Mouse (Mus musculus) heart, embryonic 16.5 days (tissue): ENCODE data around the gene S1pr5. TPM values are rescaled to one million over a fixed set of nuclear protein-coding genes. Genes with fewer than 3 reads are reported as not detected.

Experiments
- ATAC-seq: fragments of 200-750 bp; cut with Nextera tagmentation; replicated peaks from 2 replicates; pipeline ENCODE4 v1.8.0; 2017; ENCODE audit warnings: moderate number of reproducible peaks; ENCODE audit not compliant: insufficient read depth, low FRiP score; ENCODE audit errors: extremely low read depth
- H3K27ac ChIP-seq: fragments of 300-500 bp; sonication (generic); 2 replicates; pipeline ENCODE4 v1.5.1; 2014; ENCODE audit warnings: mild to moderate bottlenecking, low read length, control low read depth, moderate library complexity
- H3K27me3 ChIP-seq: fragments of 300-500 bp; sonication (generic); 2 replicates; pipeline ENCODE4 v1.6.1; 2014; ENCODE audit warnings: low read length, mixed read lengths; ENCODE audit not compliant: control insufficient read depth, insufficient read depth
- H3K36me3 ChIP-seq: fragments of 300-500 bp; sonication (generic); 2 replicates; pipeline ENCODE4 v1.6.1; 2014; ENCODE audit not compliant: control insufficient read depth, insufficient read depth
- H3K4me1 ChIP-seq: fragments of 300-500 bp; sonication (generic); 2 replicates; pipeline ENCODE4 v1.6.1; 2014; ENCODE audit warnings: low read length, mixed read lengths; ENCODE audit not compliant: control insufficient read depth, insufficient read depth
- H3K4me2 ChIP-seq: fragments of 300-500 bp; sonication (generic); 2 replicates; pipeline ENCODE4 v1.6.1; 2014; ENCODE audit warnings: low read depth, mild to moderate bottlenecking, control low read depth, low read length
- H3K4me3 ChIP-seq: fragments of 300-500 bp; sonication (generic); 2 replicates; pipeline ENCODE4 v1.5.1; 2014; ENCODE audit warnings: mild to moderate bottlenecking, control low read depth, low read length
- H3K9ac ChIP-seq: fragments of 300-500 bp; sonication (generic); 2 replicates; pipeline ENCODE4 v1.6.1; 2014; ENCODE audit warnings: low read length, control low read depth
- H3K9me3 ChIP-seq: fragments of 300-500 bp; sonication (generic); replicated peaks from 2 replicates; pipeline ENCODE4 v1.6.1; 2016; ENCODE audit warnings: low read length; ENCODE audit not compliant: control insufficient read depth
- WGBS: fragments of 180-500 bp; shearing (Covaris S2); extraction: QIAGEN DNeasy Blood & Tissue Kit; methylation state at CpG from one replicate; pipeline ENCODE4 v1.1.7; 2014; 5-methylcytosine and 5-hydroxymethylcytosine counted together
- polyA plus RNA-seq: library from polyadenylated mRNA; unstranded; fragments of >200 nt; fragmentation: Nextera tagmentation; extraction: Ambion mirVana; gene quantifications from 2 replicates; pipeline ENCODE4 v1.2.1, GENCODE M21; 2015

S1pr5 gene
- polyA plus RNA-seq, 1 experiment from 2014 or later = 0.16 TPM

- WGBS = 33% methylated on average over 3 of the region's 3 CpGs
- Histone ChIP-seq H3K9me3 (no peaks in the 10 kb centered on the region), H3K36me3 (peaks cover 22% of the 10 kb centered on the region), H3K9ac (peak overlapping the region; percentile 87), H3K4me2 (peak overlapping the region; percentile 80), H3K4me3 (peak overlapping the region; percentile 87), H3K27ac (no peak overlapping the region), H3K4me1 (peaks cover 29% of the 10 kb centered on the region), H3K27me3 (no peaks in the 10 kb centered on the region)
- no peak for ATAC-seq
Observed at GRCm38 (mm10) chr9:21286753-21287152, 38.5 kb upstream of the S1pr5 start.

- no peaks in the 10 kb centered on the region for H3K27me3 ChIP-seq
- no peak overlapping the region for H3K9ac ChIP-seq
- 82% methylated on average over 3 of the region's 3 CpGs for WGBS
- H3K4me1 ChIP-seq = peaks cover 17% of the 10 kb centered on the region
- H3K9me3 ChIP-seq = no peaks in the 10 kb centered on the region
- no peak overlapping the region for H3K4me3 ChIP-seq
- no peak for ATAC-seq
- peaks cover 44% of the 10 kb centered on the region for H3K36me3 ChIP-seq
- H3K27ac ChIP-seq = no peak overlapping the region
- no peak overlapping the region for H3K4me2 ChIP-seq
Observed at GRCm38 (mm10) chr9:21283994-21284393, 35.8 kb upstream of the S1pr5 start.

- ATAC-seq = no peak
- Histone ChIP-seq H3K4me3 (no peak overlapping the region), H3K4me2 (no peak overlapping the region), H3K9me3 (no peaks in the 10 kb centered on the region), H3K27ac (no peak overlapping the region), H3K9ac (no peak overlapping the region), H3K36me3 (peaks cover 44% of the 10 kb centered on the region), H3K27me3 (no peaks in the 10 kb centered on the region), H3K4me1 (peaks cover 13% of the 10 kb centered on the region)
- 92% methylated on average over 5 of the region's 5 CpGs for WGBS
Observed at GRCm38 (mm10) chr9:21283591-21283990, 35.3 kb upstream of the S1pr5 start.

GRCm38 (mm10) chr9:21277776-21278175 is 29.5 kb upstream of the S1pr5 start:
- H3K4me2 ChIP-seq = no peak overlapping the region
- H3K27ac ChIP-seq = no peak overlapping the region
- no peaks in the 10 kb centered on the region for H3K27me3 ChIP-seq
- no peak overlapping the region for H3K4me3 ChIP-seq
- WGBS = 87% methylated on average over 5 of the region's 5 CpGs
- no peak for ATAC-seq
- peaks cover 12% of the 10 kb centered on the region for H3K4me1 ChIP-seq
- no peaks in the 10 kb centered on the region for H3K9me3 ChIP-seq
- peaks cover 73% of the 10 kb centered on the region for H3K36me3 ChIP-seq
- H3K9ac ChIP-seq = no peak overlapping the region

- 89% methylated on average over 8 of the region's 8 CpGs for WGBS
- no peaks in the 10 kb centered on the region for H3K27me3 ChIP-seq
- no peak for ATAC-seq
Observed at GRCm38 (mm10) chr9:21276307-21276706, 28.1 kb upstream of the S1pr5 start.

GRCm38 (mm10) chr9:21275727-21276126 is 27.5 kb upstream of the S1pr5 start:
- no peak overlapping the region for H3K9ac ChIP-seq
- H3K27me3 ChIP-seq = no peaks in the 10 kb centered on the region
- H3K27ac ChIP-seq = no peak overlapping the region
- 83% methylated on average over 12 of the region's 12 CpGs for WGBS
- H3K4me2 ChIP-seq = no peak overlapping the region
- H3K4me3 ChIP-seq = no peak overlapping the region
- ATAC-seq = no peak
- H3K9me3 ChIP-seq = no peaks in the 10 kb centered on the region
- H3K4me1 ChIP-seq = peaks cover 12% of the 10 kb centered on the region
- H3K36me3 ChIP-seq = peaks cover 77% of the 10 kb centered on the region

More at GRCm38 (mm10) chr9:21276307-21276706, 28.1 kb upstream of the S1pr5 start:
- Histone ChIP-seq H3K36me3 (peaks cover 77% of the 10 kb centered on the region), H3K4me3 (no peak overlapping the region), H3K27ac (no peak overlapping the region), H3K4me2 (no peak overlapping the region), H3K4me1 (peaks cover 12% of the 10 kb centered on the region), H3K9ac (no peak overlapping the region), H3K9me3 (no peaks in the 10 kb centered on the region)

- Histone ChIP-seq H3K9me3 (no peaks in the 10 kb centered on the region), H3K27me3 (no peaks in the 10 kb centered on the region), H3K27ac (no peak overlapping the region), H3K4me2 (no peak overlapping the region), H3K4me1 (peaks cover 12% of the 10 kb centered on the region), H3K9ac (no peak overlapping the region), H3K36me3 (peaks cover 77% of the 10 kb centered on the region), H3K4me3 (no peak overlapping the region)
- no peak for ATAC-seq
- 76% methylated on average over 7 of the region's 7 CpGs for WGBS
Observed at GRCm38 (mm10) chr9:21275013-21275710, 26.9 kb upstream of the S1pr5 start.

GRCm38 (mm10) chr9:21274336-21274735 is 26.1 kb upstream of the S1pr5 start:
- H3K4me1 ChIP-seq = peaks cover 12% of the 10 kb centered on the region
- H3K9ac ChIP-seq = no peak overlapping the region
- H3K27ac ChIP-seq = 0 out of 2 replicates have a peak overlapping the region, but pooled peaks have one; percentile 29
- H3K9me3 ChIP-seq = no peaks in the 10 kb centered on the region
- no peak overlapping the region for H3K4me2 ChIP-seq
- H3K27me3 ChIP-seq = no peaks in the 10 kb centered on the region
- H3K4me3 ChIP-seq = no peak overlapping the region
- 36% methylated on average over 3 of the region's 3 CpGs for WGBS
- 0 out of 2 replicates have a peak, but pooled peaks have one; percentile 17 for ATAC-seq
- H3K36me3 ChIP-seq = peaks cover 76% of the 10 kb centered on the region

GRCm38 (mm10) chr9:21273520-21274228 is 25.4 kb upstream of the S1pr5 start:
- 62% methylated on average over 7 of the region's 7 CpGs for WGBS
- peaks cover 78% of the 10 kb centered on the region for H3K36me3 ChIP-seq
- no peaks in the 10 kb centered on the region for H3K27me3 ChIP-seq
- no peak overlapping the region for H3K9ac ChIP-seq
- H3K4me3 ChIP-seq = no peak overlapping the region
- ATAC-seq = no peak
- H3K4me1 ChIP-seq = peaks cover 12% of the 10 kb centered on the region
- H3K27ac ChIP-seq = peak overlapping the region; percentile 29
- H3K9me3 ChIP-seq = no peaks in the 10 kb centered on the region
- no peak overlapping the region for H3K4me2 ChIP-seq
